Comparison of ENCODE assay signal across 22 mouse cellular contexts in genomic region chr2:156480267-156480666, GRCm38 (mm10). TPM values are rescaled to one million over a fixed set of nuclear protein-coding genes. Genes with fewer than 3 reads are reported as not detected.
A peak's percentile ranks its signal among the peaks of the same experiment; 100 is the strongest.
DNase-seq lines count a peak whose midpoint lies in the region; ATAC-seq and TF ChIP-seq lines count a peak whose summit lies in the region.
"Had no signal": no experiment of that assay in that cellular context is flagged by ENCODE, and none has a peak within 500 bp of the region (broad histone marks: within the 10 kb centered on the region; RNA-seq: fewer than 3 reads in every experiment).

No protein-coding gene starts in this region.

- 0 out of 2 replicates have a peak overlapping the region, but pooled peaks have one; percentile 49 for H3K27ac ChIP-seq in cerebellum, adult 2 months (ENCODE audit: insufficient read depth, low read length)
- H3K27ac ChIP-seq in left cerebral cortex, adult 2 months = peak overlapping the region; percentile 78; the same call in 1 of the 2 replicates
- H3K27ac ChIP-seq in thymus, adult 2 months (ENCODE audit: control insufficient read depth, insufficient read depth, low read length) = no peak overlapping the region
- H3K27ac ChIP-seq: embryonic facial prominence, embryonic 10.5 days; embryonic facial prominence, embryonic 13.5 days; forebrain, embryonic 13.5 days; gastrocnemius, adult 2 months; hindbrain, embryonic 12.5 days; hindbrain, embryonic 15.5 days had no signal

- no peaks in the 10 kb centered on the region for H3K27me3 ChIP-seq in cerebellum, adult 2 months (ENCODE audit: control insufficient read depth, insufficient read depth, low read length)
- peaks cover 7% of the 10 kb centered on the region for H3K27me3 ChIP-seq in thymus, adult 2 months (ENCODE audit: control insufficient read depth, insufficient read depth, low read length)
- H3K27me3 ChIP-seq: embryonic facial prominence, embryonic 13.5 days; forebrain, embryonic 13.5 days; hindbrain, embryonic 12.5 days; hindbrain, embryonic 15.5 days had no signal

- no peak for ATAC-seq in cerebellum, adult (ENCODE audit: insufficient number of reproducible peaks, low FRiP score, low TSS enrichment)
- ATAC-seq: CD4-positive, CD25-positive, alpha-beta regulatory T cell, adult 4 months; forebrain, embryonic 13.5 days; forebrain, postnatal 0 days; intestine, postnatal 0 days had no signal

- peaks cover 37% of the 10 kb centered on the region for H3K4me1 ChIP-seq in cerebellum, adult 2 months (ENCODE audit: control insufficient read depth, insufficient read depth, low read length)
- H3K4me1 ChIP-seq in thymus, adult 2 months (replicated peaks; ENCODE audit: control insufficient read depth, insufficient read depth, low read length) = 0 out of 2 replicates have a peak, but pooled peaks cover 6% of the 10 kb centered on the region

- TF ChIP-seq CTCF in cerebellum, adult 2 months (IDR thresholded peaks at IDR 0.05; ENCODE audit: borderline replicate concordance, insufficient read depth, low read depth, low read length) = no peak
- TF ChIP-seq CTCF in left cerebral cortex, adult 2 months (IDR thresholded peaks at IDR 0.05) = no peak
- TF ChIP-seq CTCF in thymus, adult 2 months (IDR thresholded peaks at IDR 0.05; ENCODE audit: borderline replicate concordance, control insufficient read depth, extremely low read depth, insufficient read depth, low read length, poor library complexity) = no peak

- no peak for TF ChIP-seq POLR2A in cerebellum, adult 2 months (IDR thresholded peaks at IDR 0.05; ENCODE audit: borderline replicate concordance, insufficient read depth, low read length)
- no peak for TF ChIP-seq POLR2A in thymus, adult 2 months (IDR thresholded peaks at IDR 0.05; ENCODE audit: control insufficient read depth, extremely low read depth, insufficient read depth, low read length, poor library complexity)

- 18% methylated on average over 7 of the region's 7 CpGs for WGBS in cerebellum, adult 2 months
- 88% methylated on average over 7 of the region's 7 CpGs for WGBS in thymus, adult 2 months

- intact Hi-C loops in left cerebral cortex, adult 2 months (cut with DNase I) = no loop called here
- intact Hi-C loops in left cerebral cortex, postnatal 4 days (cut with DNase I) = no loop called here

- H3K4me3 ChIP-seq in cerebellum, adult 2 months (replicated peaks; ENCODE audit: insufficient read depth, low read depth, low read length) = peak overlapping the region; percentile 25
- no peak overlapping the region for H3K4me3 ChIP-seq in left cerebral cortex, adult 2 months
- H3K4me3 ChIP-seq in thymus, adult 2 months (ENCODE audit: control insufficient read depth, insufficient read depth, low read length) = no peak overlapping the region
- H3K4me3 ChIP-seq: embryonic facial prominence, embryonic 10.5 days; embryonic facial prominence, embryonic 13.5 days; erythroblast, embryonic 14.5 days; forebrain, embryonic 13.5 days; gastrocnemius, adult 2 months; hindbrain, embryonic 12.5 days; hindbrain, embryonic 15.5 days had no signal

- DNase-seq in cerebellum, adult 2 months = peak in 1 of 2 experiments; percentile 48
- DNase-seq in cerebellum, postnatal 14 days = peak; percentile 32 to 39
- no peak for DNase-seq in cerebellum, adult 18-20 months
- DNase-seq in left cerebral cortex, adult 2 months (ENCODE audit: extremely low spot score in 1 of 2, low spot score in 2 of 2) = no peak
- no peak for DNase-seq in left cerebral cortex, postnatal 4 days
- DNase-seq in thymus, adult 2 months = no peak
- DNase-seq: adrenal gland, adult 2 months; embryo, embryonic 11 days; forebrain, postnatal 0 days; gastrocnemius, adult 2 months; gastrocnemius, postnatal 14 days; heart, adult 11 months; kidney, adult 2 months had no signal

- H3K36me3 ChIP-seq in thymus, adult 2 months (ENCODE audit: control insufficient read depth, insufficient read depth, low read length) = no peaks in the 10 kb centered on the region
- H3K36me3 ChIP-seq: hindbrain, embryonic 12.5 days; hindbrain, embryonic 15.5 days had no signal

RNA-seq across cellular contexts. Expression of gene Epb41l1, which starts 59.6 kb away (rescaled TPM):
- polyA plus RNA-seq in cerebellum, adult 2 months (2012; rRNA removed) = 219 and 223 TPM in 2 replicates
- 100 to 1,000 TPM; 376 to 385 TPM for total RNA-seq in left cerebral cortex, adult 2 months (2021)
- 100 to 1,000 TPM; 229 to 236 TPM for total RNA-seq in left cerebral cortex, postnatal 4 days (2021)
- polyA plus RNA-seq in thymus, adult 2 months (2012; rRNA removed) = 3.7 and 4.9 TPM in 2 replicates

Comparison
In these comparisons a context has a peak if more than half of its experiments do, and no peak if none do; other contexts are left out.
1. DNase-seq: peak in cerebellum, postnatal 14 days (2 of 2); none in cerebellum, adult 18-20 months (0 of 2), left cerebral cortex, adult 2 months (0 of 2), left cerebral cortex, postnatal 4 days (single experiment) and thymus, adult 2 months (single experiment).